Mouse (Mus musculus): ENCODE measurements around the gene Arl3. TPM values are rescaled to one million over a fixed set of nuclear protein-coding genes. Genes with fewer than 3 reads are reported as not detected.

Gene Arl3
- polyA plus RNA-seq, 1 experiment, result not detected

DNA sequence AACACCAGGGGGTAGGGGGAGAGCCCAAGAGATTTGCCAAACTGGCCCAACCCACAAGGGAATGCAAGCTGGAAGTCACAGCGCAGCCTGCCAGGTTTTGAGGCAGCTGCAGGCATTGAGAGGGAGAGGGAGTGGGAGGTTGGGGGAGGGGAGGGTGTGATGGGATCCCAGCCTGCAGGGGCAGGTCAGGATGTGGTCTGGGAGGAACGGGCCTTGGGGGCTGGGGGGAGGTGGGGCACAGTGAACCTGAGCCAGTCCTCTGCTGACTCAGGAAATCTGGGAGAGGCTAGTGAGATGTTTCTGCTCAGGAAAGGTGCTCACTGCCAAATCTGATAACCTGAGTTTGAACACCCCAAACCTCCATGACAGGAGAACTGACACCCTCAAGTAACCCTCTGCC lies 82.4 kb downstream of the Arl3 start:
- WGBS, result 10% methylated on average over 2 of the region's 2 CpGs
- no peak overlapping the region for H3K4me3 ChIP-seq (ENCODE audit: insufficient read depth, low read depth, low read length)
- no peak overlapping the region for H3K27ac ChIP-seq (ENCODE audit: insufficient read depth, low read depth, low read length)
- no peak for TF ChIP-seq CTCF (IDR thresholded peaks at IDR 0.05; ENCODE audit: insufficient read depth, low read depth, low read length)
- no peak for TF ChIP-seq POLR2A (IDR thresholded peaks at IDR 0.05; ENCODE audit: insufficient read depth, low read depth, low read length)
- peaks cover 9% of the 10 kb centered on the region for H3K4me1 ChIP-seq (ENCODE audit: control insufficient read depth, insufficient read depth, low read length)

DNA sequence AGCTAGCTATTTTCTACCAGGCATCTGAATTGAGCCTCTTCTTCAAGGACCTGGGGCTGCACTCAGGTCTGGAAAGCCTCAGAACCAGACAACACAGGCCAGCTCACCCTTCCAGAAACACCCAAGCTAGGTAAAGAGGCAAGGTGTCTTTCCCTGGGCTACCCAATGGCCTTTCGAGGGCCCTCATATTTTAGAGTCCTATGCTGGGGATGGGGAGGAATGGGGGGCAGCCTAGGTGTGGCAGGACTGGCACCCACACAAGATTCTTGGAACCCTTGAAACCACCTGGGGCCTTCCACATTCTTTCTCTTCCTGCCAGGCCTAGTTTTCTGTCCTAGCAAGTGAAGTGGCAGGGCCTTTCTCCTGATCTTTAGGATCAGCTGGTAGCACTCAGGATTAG lies 83.5 kb downstream of the Arl3 start:
- Histone ChIP-seq H3K27ac (ENCODE audit: insufficient read depth, low read depth, low read length) (no peak overlapping the region), H3K4me1 (ENCODE audit: control insufficient read depth, insufficient read depth, low read length) (peaks cover 17% of the 10 kb centered on the region), H3K4me3 (ENCODE audit: insufficient read depth, low read depth, low read length) (no peak overlapping the region)
- TF ChIP-seq CTCF (IDR thresholded peaks at IDR 0.05; ENCODE audit: insufficient read depth, low read depth, low read length), result no peak
- TF ChIP-seq POLR2A (IDR thresholded peaks at IDR 0.05; ENCODE audit: insufficient read depth, low read depth, low read length), result no peak
- 100% methylated on average over 1 of the region's 1 CpGs for WGBS

DNA sequence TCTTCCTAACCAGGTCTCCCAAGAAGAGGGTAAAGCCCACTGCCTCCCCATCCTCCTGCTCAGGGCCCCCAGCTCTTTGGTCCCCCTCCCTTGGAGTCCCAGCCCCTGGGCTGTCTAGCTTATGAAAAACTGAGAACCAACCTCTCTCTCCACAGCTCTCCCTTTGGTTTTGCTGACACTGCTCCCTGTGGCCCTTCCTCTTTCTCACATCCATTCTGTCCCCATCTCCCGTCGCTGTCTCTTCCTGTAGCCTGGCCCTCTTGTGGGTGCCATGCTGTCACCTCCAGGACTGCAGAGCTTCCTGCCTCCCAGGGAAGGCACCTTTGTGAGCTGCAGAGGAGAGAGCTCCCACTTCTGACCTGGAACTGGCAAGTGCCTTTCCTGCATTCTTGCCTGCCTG lies 86.3 kb downstream of the Arl3 start:
- peaks cover 42% of the 10 kb centered on the region for H3K4me1 ChIP-seq (ENCODE audit: control insufficient read depth, insufficient read depth, low read length)
- 74% methylated on average over 2 of the region's 2 CpGs for WGBS
- no peak overlapping the region for H3K27ac ChIP-seq (ENCODE audit: insufficient read depth, low read depth, low read length)
- no peak overlapping the region for H3K4me3 ChIP-seq (ENCODE audit: insufficient read depth, low read depth, low read length)
- TF ChIP-seq POLR2A (IDR thresholded peaks at IDR 0.05; ENCODE audit: insufficient read depth, low read depth, low read length) (no peak), CTCF (IDR thresholded peaks at IDR 0.05; ENCODE audit: insufficient read depth, low read depth, low read length) (no peak)

DNA sequence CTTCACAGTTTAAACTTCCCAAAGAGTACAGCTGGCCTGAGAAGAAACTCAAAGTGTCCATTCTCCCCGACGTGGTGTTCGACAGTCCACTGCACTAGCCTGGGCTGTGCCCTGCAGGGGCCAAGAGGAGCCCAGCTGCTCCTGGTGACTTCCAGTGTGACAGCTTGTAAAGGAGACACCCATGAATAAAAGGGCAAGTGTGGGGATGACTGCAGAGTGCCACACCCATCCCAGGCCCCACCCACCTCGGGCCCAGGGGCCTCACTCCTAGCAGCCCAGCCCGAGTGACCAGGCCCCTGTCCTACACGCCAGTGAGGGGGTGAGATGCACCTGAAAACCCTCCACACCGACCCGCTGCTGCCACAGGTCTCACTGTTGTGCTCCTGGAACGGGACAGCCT lies 87.2 kb downstream of the Arl3 start:
- Histone ChIP-seq H3K4me3 (ENCODE audit: insufficient read depth, low read depth, low read length) (no peak overlapping the region), H3K27ac (ENCODE audit: insufficient read depth, low read depth, low read length) (no peak overlapping the region), H3K4me1 (ENCODE audit: control insufficient read depth, insufficient read depth, low read length) (peaks cover 42% of the 10 kb centered on the region)
- TF ChIP-seq CTCF (IDR thresholded peaks at IDR 0.05; ENCODE audit: insufficient read depth, low read depth, low read length), result no peak
- TF ChIP-seq POLR2A (IDR thresholded peaks at IDR 0.05; ENCODE audit: insufficient read depth, low read depth, low read length), result no peak
- 81% methylated on average over 9 of the region's 9 CpGs for WGBS

DNA sequence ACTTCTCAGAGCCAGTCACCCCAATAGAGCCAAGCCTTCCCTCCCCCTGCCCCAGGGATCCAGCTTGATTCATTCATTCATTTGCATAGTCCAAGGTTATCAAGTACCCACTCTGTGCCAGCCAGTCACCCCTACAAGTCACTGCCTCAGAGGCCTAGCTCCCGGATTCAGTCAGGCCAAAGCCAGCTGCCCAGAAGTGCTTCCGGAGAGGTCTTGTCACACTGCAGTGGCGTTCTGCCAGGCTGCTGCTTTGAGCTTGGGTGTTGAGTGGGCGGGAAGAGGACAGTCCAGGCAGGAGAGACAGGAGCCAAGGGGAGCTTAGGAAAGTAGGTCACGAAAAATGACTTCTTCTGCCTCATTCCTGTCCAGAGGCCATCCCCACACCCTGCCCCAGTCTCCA lies 88.5 kb downstream of the Arl3 start:
- H3K4me1 ChIP-seq (ENCODE audit: control insufficient read depth, insufficient read depth, low read length), result peaks cover 43% of the 10 kb centered on the region
- TF ChIP-seq POLR2A (IDR thresholded peaks at IDR 0.05; ENCODE audit: insufficient read depth, low read depth, low read length), result no peak
- no peak for TF ChIP-seq CTCF (IDR thresholded peaks at IDR 0.05; ENCODE audit: insufficient read depth, low read depth, low read length)
- peak overlapping the region; percentile 71 for H3K27ac ChIP-seq (ENCODE audit: insufficient read depth, low read depth, low read length)
- no peak overlapping the region for H3K4me3 ChIP-seq (ENCODE audit: insufficient read depth, low read depth, low read length)
- 40% methylated on average over 5 of the region's 5 CpGs for WGBS

DNA sequence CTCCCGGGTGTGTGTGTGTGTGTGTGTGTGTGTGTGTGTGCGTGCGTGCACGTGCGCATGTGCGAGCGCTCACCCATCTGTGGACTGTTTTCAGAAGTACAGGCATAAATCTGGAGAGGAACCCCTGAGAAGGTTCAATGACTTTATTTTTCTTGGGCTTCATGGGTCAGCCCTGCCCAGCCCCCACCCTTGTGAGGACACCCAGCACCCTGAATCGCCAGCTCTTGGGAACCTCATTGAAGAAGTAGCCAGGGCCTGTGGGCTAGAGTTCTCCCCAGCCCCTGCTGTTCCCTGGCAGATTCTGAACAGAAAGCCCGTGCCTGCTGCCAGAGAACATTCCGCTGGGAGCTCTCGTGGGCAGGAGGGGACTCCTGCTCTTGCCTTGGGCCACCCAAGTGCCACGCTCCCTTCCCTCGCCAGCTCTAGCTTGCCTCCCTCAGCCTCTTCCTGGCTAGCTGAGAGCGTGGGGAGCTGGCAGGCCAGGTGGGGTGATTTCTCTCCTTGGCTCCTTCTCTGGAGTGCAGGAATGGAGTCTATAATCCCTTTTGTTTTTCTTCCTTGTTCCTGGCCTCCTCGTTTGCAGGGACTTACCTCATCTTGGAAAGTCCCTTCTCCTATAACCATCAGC lies 89.2 kb downstream of the Arl3 start:
- Histone ChIP-seq H3K4me3 (ENCODE audit: insufficient read depth, low read depth, low read length) (no peak overlapping the region), H3K27ac (ENCODE audit: insufficient read depth, low read depth, low read length) (peak overlapping the region; percentile 71; the same call in 1 of the 2 replicates), H3K4me1 (ENCODE audit: control insufficient read depth, insufficient read depth, low read length) (peaks cover 50% of the 10 kb centered on the region)
- no peak for TF ChIP-seq POLR2A (IDR thresholded peaks at IDR 0.05; ENCODE audit: insufficient read depth, low read depth, low read length)
- TF ChIP-seq CTCF (IDR thresholded peaks at IDR 0.05; ENCODE audit: insufficient read depth, low read depth, low read length), result no peak
- 39% methylated on average over 15 of the region's 15 CpGs for WGBS

- no peak overlapping the region for H3K27ac ChIP-seq (ENCODE audit: insufficient read depth, low read depth, low read length)
- H3K4me1 ChIP-seq (ENCODE audit: control insufficient read depth, insufficient read depth, low read length), result peaks cover 58% of the 10 kb centered on the region
- WGBS, result 22% methylated on average over 17 of the region's 17 CpGs
- TF ChIP-seq POLR2A (IDR thresholded peaks at IDR 0.05; ENCODE audit: insufficient read depth, low read depth, low read length) (0 out of 2 replicates have a peak, but pooled peaks have one; percentile 22), CTCF (IDR thresholded peaks at IDR 0.05; ENCODE audit: insufficient read depth, low read depth, low read length) (no peak)
- no peak overlapping the region for H3K4me3 ChIP-seq (ENCODE audit: insufficient read depth, low read depth, low read length)
Measured at GRCm38 (mm10) chr19:46482896-46483516, 90.0 kb downstream of the Arl3 start.

GRCm38 (mm10) chr19:46481756-46482155 lies 91.2 kb downstream of the Arl3 start:
- Histone ChIP-seq H3K27ac (ENCODE audit: insufficient read depth, low read depth, low read length) (no peak overlapping the region), H3K4me3 (ENCODE audit: insufficient read depth, low read depth, low read length) (no peak overlapping the region), H3K4me1 (ENCODE audit: control insufficient read depth, insufficient read depth, low read length) (peaks cover 70% of the 10 kb centered on the region)
- WGBS, result 41% methylated on average over 4 of the region's 4 CpGs
- TF ChIP-seq CTCF (IDR thresholded peaks at IDR 0.05; ENCODE audit: insufficient read depth, low read depth, low read length) (no peak), POLR2A (IDR thresholded peaks at IDR 0.05; ENCODE audit: insufficient read depth, low read depth, low read length) (no peak)

GRCm38 (mm10) chr19:46481352-46481751 lies 91.6 kb downstream of the Arl3 start:
- 64% methylated on average over 3 of the region's 3 CpGs for WGBS
- Histone ChIP-seq H3K27ac (ENCODE audit: insufficient read depth, low read depth, low read length) (no peak overlapping the region), H3K4me3 (ENCODE audit: insufficient read depth, low read depth, low read length) (no peak overlapping the region), H3K4me1 (ENCODE audit: control insufficient read depth, insufficient read depth, low read length) (peaks cover 70% of the 10 kb centered on the region)
- TF ChIP-seq CTCF (IDR thresholded peaks at IDR 0.05; ENCODE audit: insufficient read depth, low read depth, low read length) (no peak), POLR2A (IDR thresholded peaks at IDR 0.05; ENCODE audit: insufficient read depth, low read depth, low read length) (no peak)

Other genes starting within 250 kb of the Arl3 start
- not detected in 2 replicates for gene Psd, start 246.0 kb downstream of the Arl3 start, polyA plus RNA-seq (2012; ENCODE audit: insufficient read depth, insufficient read length, low replicate concordance, missing spikeins)
- gene Fbxl15, start 245.0 kb downstream of the Arl3 start, polyA plus RNA-seq (2012; ENCODE audit: insufficient read depth, insufficient read length, low replicate concordance, missing spikeins), result not detected in 2 replicates
- gene Cuedc2, start 234.5 kb downstream of the Arl3 start, polyA plus RNA-seq (2012; ENCODE audit: insufficient read depth, insufficient read length, low replicate concordance, missing spikeins), result not detected in 2 replicates
- gene Mfsd13a, start 232.1 kb downstream of the Arl3 start, polyA plus RNA-seq (2012; ENCODE audit: insufficient read depth, insufficient read length, low replicate concordance, missing spikeins), result not detected in 2 replicates
- not detected in 2 replicates for gene 2310034G01Rik, start 222.9 kb downstream of the Arl3 start, polyA plus RNA-seq (2012; ENCODE audit: insufficient read depth, insufficient read length, low replicate concordance, missing spikeins)
- gene Actr1a, start 177.4 kb downstream of the Arl3 start, polyA plus RNA-seq (2012; ENCODE audit: insufficient read depth, insufficient read length, low replicate concordance, missing spikeins), result 623 TPM in 1 of 2 replicates, not detected in the other
- gene Sufu, start 176.3 kb downstream of the Arl3 start, polyA plus RNA-seq (2012; ENCODE audit: insufficient read depth, insufficient read length, low replicate concordance, missing spikeins), result not detected in 2 replicates
- not detected in 2 replicates for gene Trim8, start 71.5 kb downstream of the Arl3 start, polyA plus RNA-seq (2012; ENCODE audit: insufficient read depth, insufficient read length, low replicate concordance, missing spikeins)
- not detected in 2 replicates for gene Sfxn2, start 167 bp upstream of the Arl3 start, polyA plus RNA-seq (2012; ENCODE audit: insufficient read depth, insufficient read length, low replicate concordance, missing spikeins)
- 293 TPM in 1 of 2 replicates, not detected in the other for gene Wbp1l, start 25.9 kb upstream of the Arl3 start, polyA plus RNA-seq (2012; ENCODE audit: insufficient read depth, insufficient read length, low replicate concordance, missing spikeins)
- gene Cyp17a1, start 100.0 kb upstream of the Arl3 start, polyA plus RNA-seq (2012; ENCODE audit: insufficient read depth, insufficient read length, low replicate concordance, missing spikeins), result not detected in 2 replicates
- gene Borcs7, start 116.7 kb upstream of the Arl3 start, polyA plus RNA-seq (2012; ENCODE audit: insufficient read depth, insufficient read length, low replicate concordance, missing spikeins), result not detected in 2 replicates
- gene As3mt, start 134.3 kb upstream of the Arl3 start, polyA plus RNA-seq (2012; ENCODE audit: insufficient read depth, insufficient read length, low replicate concordance, missing spikeins), result not detected in 2 replicates
- not detected in 2 replicates for gene Cnnm2, start 188.4 kb upstream of the Arl3 start, polyA plus RNA-seq (2012; ENCODE audit: insufficient read depth, insufficient read length, low replicate concordance, missing spikeins)